Mouse (Mus musculus) embryonic fibroblast, embryonic 13.5 days (primary cell): ENCODE results near the gene Rspo4. TPM values are rescaled to one million over a fixed set of nuclear protein-coding genes. Genes with fewer than 3 reads are reported as not detected.

ENCODE experiments used
- H3K27ac ChIP-seq: 2 replicates; pipeline ENCODE4 v1.5.1; 2012; ENCODE audit warnings: low read length, control low read depth, inconsistent platforms; ENCODE audit not compliant: insufficient read depth
- H3K4me1 ChIP-seq: 2 replicates; pipeline ENCODE4 v1.6.1; 2011; ENCODE audit warnings: low read length; ENCODE audit not compliant: control insufficient read depth, insufficient read depth
- H3K4me3 ChIP-seq: 2 replicates; pipeline ENCODE4 v1.5.1; 2011; ENCODE audit warnings: mild to moderate bottlenecking, control low read depth, low read length; ENCODE audit not compliant: insufficient read depth
- CTCF ChIP-seq: IDR thresholded peaks from 2 replicates; pipeline ENCODE4 v1.5.1; 2011; ENCODE audit warnings: mild to moderate bottlenecking, control low read depth, low read length, moderate library complexity, borderline replicate concordance; ENCODE audit not compliant: insufficient read depth
- POLR2A ChIP-seq: IDR thresholded peaks from 2 replicates; pipeline ENCODE4 v1.6.1; 2011; ENCODE audit warnings: low read depth, mild to moderate bottlenecking, control low read depth, low read length, moderate library complexity
- polyA plus RNA-seq: library from polyadenylated mRNA; stranded (reverse); fragments of >200 nt; gene quantifications from 2 replicates; pipeline ENCODE4 v1.2.4, GENCODE M21; 2011; ENCODE audit warnings: low read depth; ENCODE audit not compliant: missing spikeins, insufficient read length

Rspo4 gene
- not detected in 2 replicates for polyA plus RNA-seq

- H3K27ac ChIP-seq = no peak within 1 kb of the TSS
- TF ChIP-seq POLR2A (no peak), CTCF (no peak)
- peak within 1 kb of the TSS; percentile 7; the same call in 1 of the 2 replicates for H3K4me3 ChIP-seq
- no peaks in the 10 kb centered on the region; the same call in 1 of the 2 replicates for H3K4me1 ChIP-seq
These were observed at the start of gene Rspo4 for GRCm38 (mm10) chr2:151842648-151843226. Gene Rspo4 (plus strand): TSS chr2:151842927.

GRCm38 (mm10) chr2:151815586-151815985 is 27.1 kb upstream of the Rspo4 start:
- no peak overlapping the region for H3K27ac ChIP-seq
- no peak overlapping the region for H3K4me3 ChIP-seq
- no peak for TF ChIP-seq CTCF
- no peaks in the 10 kb centered on the region for H3K4me1 ChIP-seq

- TF ChIP-seq POLR2A (no peak), CTCF (no peak)
- no peak overlapping the region for H3K4me3 ChIP-seq
- no peak overlapping the region for H3K27ac ChIP-seq
- H3K4me1 ChIP-seq = no peaks in the 10 kb centered on the region
These were observed 19.6 kb downstream of the Rspo4 start for GRCm38 (mm10) chr2:151862257-151862810.

GRCm38 (mm10) chr2:151864941-151865340 is 22.2 kb downstream of the Rspo4 start:
- Histone ChIP-seq H3K4me3 (no peak overlapping the region), H3K27ac (no peak overlapping the region), H3K4me1 (no peaks in the 10 kb centered on the region)
- TF ChIP-seq CTCF = no peak
- TF ChIP-seq POLR2A = no peak

- Histone ChIP-seq H3K4me1 (no peaks in the 10 kb centered on the region), H3K4me3 (no peak overlapping the region), H3K27ac (no peak overlapping the region)
- TF ChIP-seq POLR2A = no peak
- peak; percentile 53; the same call in 1 of the 2 replicates for TF ChIP-seq CTCF
These were observed 23.8 kb downstream of the Rspo4 start for GRCm38 (mm10) chr2:151866487-151866886.

GRCm38 (mm10) chr2:151868196-151868595 is 25.5 kb downstream of the Rspo4 start:
- no peak overlapping the region for H3K27ac ChIP-seq
- no peak for TF ChIP-seq CTCF
- TF ChIP-seq POLR2A = no peak
- H3K4me1 ChIP-seq = no peaks in the 10 kb centered on the region
- H3K4me3 ChIP-seq = no peak overlapping the region

GRCm38 (mm10) chr2:151874551-151874950 is 31.8 kb downstream of the Rspo4 start:
- Histone ChIP-seq H3K27ac (no peak overlapping the region), H3K4me1 (no peaks in the 10 kb centered on the region), H3K4me3 (no peak overlapping the region)
- TF ChIP-seq POLR2A = no peak
- no peak for TF ChIP-seq CTCF

- TF ChIP-seq POLR2A (no peak), CTCF (peak; percentile 94)
- Histone ChIP-seq H3K4me3 (no peak overlapping the region), H3K27ac (no peak overlapping the region), H3K4me1 (no peaks in the 10 kb centered on the region)
These were observed 33.3 kb downstream of the Rspo4 start for GRCm38 (mm10) chr2:151876012-151876485.

GRCm38 (mm10) chr2:151878645-151879044 is 35.9 kb downstream of the Rspo4 start:
- H3K4me3 ChIP-seq = no peak overlapping the region
- H3K4me1 ChIP-seq = no peaks in the 10 kb centered on the region
- TF ChIP-seq POLR2A = no peak
- no peak for TF ChIP-seq CTCF
- no peak overlapping the region for H3K27ac ChIP-seq

GRCm38 (mm10) chr2:151879760-151880159 is 37.0 kb downstream of the Rspo4 start:
- Histone ChIP-seq H3K4me3 (no peak overlapping the region), H3K4me1 (no peaks in the 10 kb centered on the region), H3K27ac (no peak overlapping the region)
- TF ChIP-seq POLR2A (no peak), CTCF (no peak)
